Mouse (Mus musculus) urinary bladder, postnatal 10 days (tissue): ENCODE data around the gene Scgb1b10.
"Not testable (repeated sequence)": the region's sequence is repeated elsewhere in the genome, so short reads cannot be mapped to it uniquely, and the experiment has no call there.

Experiments used
- DNase-seq: peaks from one replicate; pipeline ENCODE4 v3.0.0; 2022; ENCODE audit warnings: low spot score

Gene Scgb1b10

DNA sequence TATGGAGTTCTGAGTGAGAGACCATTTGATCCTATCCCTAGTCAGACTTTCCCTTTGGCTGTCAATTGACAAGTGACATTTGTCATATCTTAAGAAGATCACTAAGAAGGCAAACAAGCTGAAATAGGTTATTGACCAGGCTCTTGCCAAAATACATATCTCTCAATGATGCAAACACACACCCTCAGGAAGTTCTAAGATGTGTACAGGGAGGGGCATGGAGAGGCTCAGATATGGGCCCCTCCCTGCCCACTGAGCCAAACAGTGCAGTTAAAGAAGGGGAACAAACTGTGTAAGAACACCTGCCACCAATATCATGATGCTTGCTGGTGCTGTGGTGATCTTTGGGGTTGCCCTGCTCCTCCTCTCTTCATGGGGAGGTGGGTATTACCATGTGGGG lies at the start of gene Scgb1b10:
Gene Scgb1b10 (plus strand): TSS at position 301 of the 400 bp plus-strand sequence.
- not testable (repeated sequence) for DNase-seq
